In the genomic region with DNA sequence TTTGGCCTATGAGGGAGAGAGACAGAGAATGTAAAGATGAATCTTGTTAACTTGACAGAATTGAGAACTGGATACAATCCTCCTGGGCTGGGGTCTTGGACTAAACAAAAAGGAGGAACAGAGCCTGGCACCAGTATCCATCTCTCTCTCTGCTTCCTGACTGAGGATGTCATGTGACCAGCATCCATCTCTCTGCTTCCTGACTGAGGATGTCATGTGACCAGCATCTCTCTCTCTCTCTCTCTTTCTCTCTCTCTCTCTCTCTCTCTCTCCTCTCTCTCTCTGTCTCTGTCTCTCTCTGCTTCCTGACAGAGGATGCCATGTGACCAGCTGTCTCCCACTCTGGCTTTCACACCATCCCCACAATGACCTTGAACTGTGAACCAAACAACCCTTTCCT, we compare ENCODE assay signal across 7 mouse cellular contexts. TPM values are rescaled to one million over a fixed set of nuclear protein-coding genes. Genes with fewer than 3 reads are reported as not detected.
DNase-seq lines count a peak whose midpoint lies in the region; ATAC-seq and TF ChIP-seq lines count a peak whose summit lies in the region.

No protein-coding gene starts in this region.

- peak overlapping the region; percentile 35; the same call in 1 of the 2 replicates for H3K27ac ChIP-seq in hindbrain, embryonic 10.5 days
- no peak overlapping the region for H3K27ac ChIP-seq in hindbrain, embryonic 16.5 days (ENCODE audit: low read depth, low read length)
- peak overlapping the region; percentile 65 for H3K27ac ChIP-seq in ES-E14 (ENCODE audit: insufficient read depth, low read depth, low read length, poor library complexity, severe bottlenecking)
- H3K27ac ChIP-seq in limb, embryonic 13.5 days: no peak overlapping the region

- no peak overlapping the region for H3K9ac ChIP-seq in hindbrain, embryonic 16.5 days (ENCODE audit: low read depth, low read length)
- no peak overlapping the region for H3K9ac ChIP-seq in ES-E14 (ENCODE audit: insufficient read depth, low read depth, low read length, poor library complexity, severe bottlenecking)
- H3K9ac ChIP-seq in limb, embryonic 13.5 days: no peak overlapping the region

- H3K9me3 ChIP-seq in hindbrain, embryonic 10.5 days: no peaks in the 10 kb centered on the region
- H3K9me3 ChIP-seq in hindbrain, embryonic 16.5 days (ENCODE audit: control insufficient read depth, low read length): no peaks in the 10 kb centered on the region
- H3K9me3 ChIP-seq in ES-E14 (ENCODE audit: control insufficient read depth, insufficient read depth, low read depth, low read length): no peaks in the 10 kb centered on the region
- H3K9me3 ChIP-seq in limb, embryonic 13.5 days: no peaks in the 10 kb centered on the region

- no peak for DNase-seq in hindbrain, embryonic 10.5 days (ENCODE audit: low spot score)
- peak; percentile 21 for DNase-seq in CD4-positive, CD25-positive, alpha-beta regulatory T cell, adult 2 months (ENCODE audit: low read depth, low spot score)
- DNase-seq in ES-E14 (ENCODE audit: low read depth, low spot score): no peak
- DNase-seq in left cerebral cortex, adult 11 months (ENCODE audit: low spot score): no peak
- no peak for DNase-seq in spleen, adult 12 weeks (ENCODE audit: low spot score)

- in situ Hi-C loops in ES-E14 (cut with MboI; ENCODE audit: low sequenced_read_pairs in 2 of 2, unreplicated experiment in 2 of 2): no loop called here

- no peaks in the 10 kb centered on the region for H3K36me3 ChIP-seq in hindbrain, embryonic 10.5 days
- no peaks in the 10 kb centered on the region for H3K36me3 ChIP-seq in hindbrain, embryonic 16.5 days (ENCODE audit: control insufficient read depth, insufficient read depth, low read length)
- no peaks in the 10 kb centered on the region for H3K36me3 ChIP-seq in ES-E14 (ENCODE audit: control insufficient read depth, insufficient read depth, low read length, poor library complexity, severe bottlenecking)
- no peaks in the 10 kb centered on the region for H3K36me3 ChIP-seq in limb, embryonic 13.5 days

- no peak overlapping the region for H3K4me2 ChIP-seq in hindbrain, embryonic 16.5 days (ENCODE audit: low read length)
- H3K4me2 ChIP-seq in limb, embryonic 13.5 days (replicated peaks): peak overlapping the region; percentile 61

- no peak overlapping the region for H3K4me3 ChIP-seq in hindbrain, embryonic 10.5 days
- no peak overlapping the region for H3K4me3 ChIP-seq in hindbrain, embryonic 16.5 days (ENCODE audit: low read length)
- no peak overlapping the region for H3K4me3 ChIP-seq in ES-E14 (ENCODE audit: insufficient read depth in 1 of 2, low read depth in 1 of 2, low read length in 2 of 2, poor library complexity in 1 of 2, severe bottlenecking in 1 of 2)
- peak overlapping the region; percentile 31; the same call in 1 of the 2 replicates for H3K4me3 ChIP-seq in limb, embryonic 13.5 days

- peaks cover 61% of the 10 kb centered on the region for H3K27me3 ChIP-seq in hindbrain, embryonic 10.5 days (ENCODE audit: insufficient read depth, poor library complexity, severe bottlenecking)
- H3K27me3 ChIP-seq in hindbrain, embryonic 16.5 days (replicated peaks; ENCODE audit: control insufficient read depth, insufficient read depth, low read length): 0 out of 2 replicates have a peak, but pooled peaks cover 2% of the 10 kb centered on the region
- H3K27me3 ChIP-seq in limb, embryonic 13.5 days: peaks cover 18% of the 10 kb centered on the region

- H3K4me1 ChIP-seq in hindbrain, embryonic 10.5 days (replicated peaks): peaks cover 68% of the 10 kb centered on the region
- peaks cover 15% of the 10 kb centered on the region for H3K4me1 ChIP-seq in hindbrain, embryonic 16.5 days (ENCODE audit: control insufficient read depth, insufficient read depth, low read depth, low read length)
- peaks cover 11 to 40% of the 10 kb centered on the region in 2 experiments for H3K4me1 ChIP-seq in ES-E14 (ENCODE audit: control insufficient read depth in 2 of 2, insufficient read depth in 2 of 2, low read length in 2 of 2, poor library complexity in 1 of 2)
- peaks cover 46% of the 10 kb centered on the region for H3K4me1 ChIP-seq in limb, embryonic 13.5 days

- no peak for ATAC-seq in hindbrain, embryonic 16.5 days
- ATAC-seq in limb, embryonic 13.5 days (ENCODE audit: low FRiP score, low read depth): no peak; the same call in 1 of the 2 replicates

TF ChIP-seq in ES-E14, 5 proteins besides CTCF, POLR2A, EP300 and RAD21:
- TF ChIP-seq CHD2 (IDR thresholded peaks at IDR 0.05; ENCODE audit: low read depth, low read length) (no peak), HCFC1 (IDR thresholded peaks at IDR 0.05; ENCODE audit: borderline replicate concordance, insufficient read depth, low read length) (no peak), ZC3H11A (IDR thresholded peaks at IDR 0.05; ENCODE audit: borderline replicate concordance, low read depth, low read length) (no peak), MAFK (IDR thresholded peaks at IDR 0.05; ENCODE audit: insufficient read depth, low read depth, low read length) (no peak), ZNF384 (IDR thresholded peaks at IDR 0.05; ENCODE audit: low read depth, low read length) (no peak)
TF ChIP-seq in ES-E14: peak in this region for 0.

RNA-seq across cellular contexts. Expression of gene Tnrc6c, which starts 43.5 kb away (rescaled TPM):
- 11.1 and 14.4 TPM in 2 replicates for polyA plus RNA-seq in hindbrain, embryonic 10.5 days (2016; fragmentation: Nextera tagmentation; extraction: Ambion mirVana)
- 18.9 and 21.4 TPM in 2 replicates for polyA plus RNA-seq in hindbrain, embryonic 16.5 days (2015; fragmentation: Nextera tagmentation; extraction: Ambion mirVana)
- 21.5 and 32.4 TPM in 2 replicates for total RNA-seq in ES-E14 (2012; rRNA removed)
- polyA plus RNA-seq in limb, embryonic 13.5 days (2015; fragmentation: Nextera tagmentation; extraction: Ambion mirVana): 19.3 and 19.6 TPM in 2 replicates

Comparison
In these comparisons a context has a peak if more than half of its experiments do, and no peak if none do; other contexts are left out.
1. H3K27ac ChIP-seq: peak in hindbrain, embryonic 10.5 days (single experiment) and ES-E14 (single experiment); none in hindbrain, embryonic 16.5 days (single experiment) and limb, embryonic 13.5 days (single experiment).